Mouse (Mus musculus) megakaryocyte, embryonic 14.5 days (primary cell): ENCODE measurements around the gene Slc44a3.

Source experiments
- FLI1 ChIP-seq: IDR thresholded peaks from 2 replicates; pipeline ENCODE4 v1.6.1; 2012; ENCODE audit warnings: low read length, inconsistent platforms, mixed read lengths
- GATA1 ChIP-seq: IDR thresholded peaks from 3 replicates; pipeline ENCODE4 v1.6.1; 2012; ENCODE audit warnings: mixed read lengths, low read length, inconsistent platforms, borderline replicate concordance

DNA sequence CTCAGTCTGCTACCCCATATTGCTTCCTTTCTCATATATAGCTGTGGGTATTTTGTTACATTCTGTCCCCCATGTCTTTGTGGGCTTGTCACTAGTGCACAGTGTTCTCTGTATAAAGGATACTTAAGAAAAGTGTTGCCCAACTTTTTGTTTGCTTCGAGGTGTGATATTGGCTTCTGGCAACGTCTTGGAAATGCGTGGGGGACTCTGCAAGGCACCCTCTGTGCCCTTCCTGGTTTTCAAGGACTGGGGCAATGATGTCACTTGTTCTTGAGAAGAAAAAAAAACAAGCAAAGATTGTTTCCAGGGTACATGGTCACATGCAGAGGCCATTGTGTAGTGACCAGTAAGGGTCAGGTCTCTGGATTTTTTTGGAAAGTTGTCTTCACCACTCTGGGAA is 29.6 kb upstream of the Slc44a3 start:
- TF ChIP-seq GATA1 (no peak), FLI1 (no peak)
